Mouse (Mus musculus) heart, postnatal 0 days (tissue): ENCODE measurements around the gene Plau. TPM values are rescaled to one million over a fixed set of nuclear protein-coding genes. Genes with fewer than 3 reads are reported as not detected.

Experiments
- ATAC-seq: fragments of 200-750 bp; cut with Nextera tagmentation; 2 replicates; pipeline ENCODE4 v1.8.0; 2017; ENCODE audit warnings: low read depth, moderate number of reproducible peaks, moderate library complexity; ENCODE audit not compliant: insufficient read depth
- DNase-seq: peaks from one replicate; pipeline ENCODE4 v3.0.0-alpha.2; 2016; ENCODE audit warnings: low spot score
- H3K27ac ChIP-seq: fragments of 300-500 bp; sonication (generic); 2 replicates; pipeline ENCODE4 v1.5.1; 2014; ENCODE audit warnings: low read depth, mild to moderate bottlenecking
- H3K27me3 ChIP-seq: fragments of 300-500 bp; sonication (generic); 2 replicates; pipeline ENCODE4 v1.6.1; 2014; ENCODE audit warnings: low read length, mixed read lengths; ENCODE audit not compliant: control insufficient read depth, insufficient read depth
- H3K36me3 ChIP-seq: fragments of 300-500 bp; sonication (generic); replicated peaks from 2 replicates; pipeline ENCODE4 v1.6.1; 2014; ENCODE audit warnings: low read length, mixed read lengths; ENCODE audit not compliant: control insufficient read depth, insufficient read depth
- H3K4me1 ChIP-seq: fragments of 300-500 bp; sonication (generic); 2 replicates; pipeline ENCODE4 v1.6.1; 2014; ENCODE audit warnings: antibody characterized with exemption; ENCODE audit not compliant: control insufficient read depth, insufficient read depth
- H3K4me2 ChIP-seq: fragments of 300-500 bp; sonication (generic); 2 replicates; pipeline ENCODE4 v1.6.1; 2014; ENCODE audit warnings: low read depth, mild to moderate bottlenecking, low read length, moderate library complexity
- H3K4me3 ChIP-seq: fragments of 300-500 bp; sonication (generic); 2 replicates; pipeline ENCODE4 v1.5.1; 2014; ENCODE audit warnings: low read depth, low read length
- H3K9ac ChIP-seq: fragments of 300-500 bp; sonication (generic); replicated peaks from 2 replicates; pipeline ENCODE4 v1.6.1; 2014; ENCODE audit warnings: low read depth, low read length, mixed read lengths
- H3K9me3 ChIP-seq: fragments of 300-500 bp; sonication (generic); replicated peaks from 2 replicates; pipeline ENCODE4 v1.6.1; 2016; ENCODE audit warnings: low read length; ENCODE audit not compliant: control insufficient read depth
- CTCF ChIP-seq: IDR thresholded peaks from 2 replicates; pipeline ENCODE4 v1.5.1; 2016; ENCODE audit warnings: antibody characterized with exemption, control low read depth, low read depth
- EP300 ChIP-seq: IDR thresholded peaks from 2 replicates; pipeline ENCODE4 v1.6.1; 2016; ENCODE audit warnings: antibody characterized with exemption, low read depth
- WGBS: fragments of 180-500 bp; shearing (Covaris S2); extraction: QIAGEN DNeasy Blood & Tissue Kit; methylation state at CpG from one replicate; pipeline ENCODE4 v1.1.7; 2014; 5-methylcytosine and 5-hydroxymethylcytosine counted together
- polyA plus RNA-seq: library from polyadenylated mRNA; unstranded; fragments of >200 nt; fragmentation: Nextera tagmentation; extraction: Ambion mirVana; gene quantifications from 2 replicates; pipeline ENCODE4 v1.2.1, GENCODE M21; 2015
- total RNA-seq: library from RNA; depleted of rRNA; stranded (reverse); fragments of >200 nt; gene quantifications from 2 replicates; pipeline ENCODE4 v1.2.3, GENCODE M21; 2014; ENCODE audit warnings: low replicate concordance

Plau gene
- total and polyA plus RNA-seq, 2 experiments from 2014 or later, result 0.89 to 4.2 TPM

DNA sequence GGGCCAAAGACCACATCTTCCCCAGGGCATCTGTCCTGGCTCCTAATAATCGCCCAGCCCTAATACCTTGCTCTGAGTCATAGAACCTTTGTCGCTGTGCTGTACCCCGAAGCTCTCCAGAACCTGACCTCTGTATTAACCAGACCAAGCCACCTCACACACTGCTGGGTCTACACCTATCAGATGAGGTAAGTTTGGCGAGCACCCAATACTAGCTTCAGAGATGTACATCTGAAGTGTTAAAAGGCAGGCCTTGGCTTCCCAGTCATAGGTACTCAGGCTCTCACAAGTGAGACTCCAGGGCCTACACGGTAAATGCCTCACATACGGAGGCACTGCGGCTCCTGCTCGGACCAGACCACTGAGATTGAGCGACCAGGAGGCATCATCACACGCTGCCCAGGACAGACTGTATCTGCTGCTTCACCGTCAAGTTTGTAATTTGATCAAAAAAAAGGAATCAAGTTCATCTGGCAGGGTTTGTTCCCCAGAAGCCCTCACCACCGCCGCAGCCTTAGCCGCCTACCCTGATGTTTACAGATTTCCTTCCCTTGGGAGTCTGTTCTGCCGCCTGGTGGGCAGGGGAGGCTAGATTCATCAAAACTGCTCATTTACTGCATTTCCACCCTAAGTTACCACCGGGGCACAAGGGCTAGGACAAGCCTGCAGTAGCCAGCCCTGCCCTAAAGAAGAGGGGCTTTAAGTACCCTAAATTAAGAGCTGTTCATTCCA lies 44.8 kb upstream of the Plau start:
- peaks cover 34% of the 10 kb centered on the region for H3K36me3 ChIP-seq
- no peak overlapping the region; the same call in 1 of the 2 replicates for H3K9ac ChIP-seq
- no peaks in the 10 kb centered on the region for H3K9me3 ChIP-seq
- no peak overlapping the region for H3K4me3 ChIP-seq
- ATAC-seq (no peak), DNase-seq (no peak)
- WGBS, result 81% methylated on average over 16 of the region's 16 CpGs
- TF ChIP-seq CTCF (no peak), EP300 (no peak)
- H3K27ac ChIP-seq, result no peak overlapping the region
- H3K4me1 ChIP-seq, result peaks cover 22% of the 10 kb centered on the region
- H3K27me3 ChIP-seq, result no peaks in the 10 kb centered on the region
- 0 out of 2 replicates have a peak overlapping the region, but pooled peaks have one; percentile 96 for H3K4me2 ChIP-seq

DNA sequence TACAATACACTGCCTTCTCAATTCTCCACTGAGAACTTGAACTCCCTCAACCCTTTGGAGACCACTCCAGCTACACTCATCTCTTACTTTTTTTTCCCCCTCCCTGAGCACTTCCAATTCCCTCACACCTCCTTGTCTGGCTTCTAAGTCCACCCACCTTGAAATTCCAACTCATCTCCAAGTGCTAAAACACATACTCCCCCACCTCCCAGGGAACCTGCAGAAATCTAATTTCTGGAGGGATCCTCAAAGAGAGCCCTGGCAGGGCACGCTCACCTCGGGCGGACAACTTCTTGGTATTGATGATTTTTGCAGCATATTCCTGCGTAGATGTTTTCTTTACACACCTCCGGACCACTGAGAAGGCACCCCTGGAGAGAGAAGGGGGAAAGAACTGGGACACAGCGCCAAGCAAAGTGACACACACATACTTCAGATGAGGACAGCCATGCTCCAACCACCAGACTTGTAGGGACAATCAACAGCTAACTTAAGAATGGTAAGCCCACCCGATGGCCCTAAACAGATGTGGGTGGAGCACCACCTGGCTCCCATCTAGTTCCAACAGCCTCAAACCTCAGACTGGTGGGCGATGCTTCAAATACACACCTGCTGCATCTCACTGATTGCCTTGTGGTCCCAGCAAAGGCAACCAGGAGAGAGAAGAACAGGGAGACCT lies 44.1 kb upstream of the Plau start:
- peaks cover 15% of the 10 kb centered on the region for H3K4me1 ChIP-seq

DNA sequence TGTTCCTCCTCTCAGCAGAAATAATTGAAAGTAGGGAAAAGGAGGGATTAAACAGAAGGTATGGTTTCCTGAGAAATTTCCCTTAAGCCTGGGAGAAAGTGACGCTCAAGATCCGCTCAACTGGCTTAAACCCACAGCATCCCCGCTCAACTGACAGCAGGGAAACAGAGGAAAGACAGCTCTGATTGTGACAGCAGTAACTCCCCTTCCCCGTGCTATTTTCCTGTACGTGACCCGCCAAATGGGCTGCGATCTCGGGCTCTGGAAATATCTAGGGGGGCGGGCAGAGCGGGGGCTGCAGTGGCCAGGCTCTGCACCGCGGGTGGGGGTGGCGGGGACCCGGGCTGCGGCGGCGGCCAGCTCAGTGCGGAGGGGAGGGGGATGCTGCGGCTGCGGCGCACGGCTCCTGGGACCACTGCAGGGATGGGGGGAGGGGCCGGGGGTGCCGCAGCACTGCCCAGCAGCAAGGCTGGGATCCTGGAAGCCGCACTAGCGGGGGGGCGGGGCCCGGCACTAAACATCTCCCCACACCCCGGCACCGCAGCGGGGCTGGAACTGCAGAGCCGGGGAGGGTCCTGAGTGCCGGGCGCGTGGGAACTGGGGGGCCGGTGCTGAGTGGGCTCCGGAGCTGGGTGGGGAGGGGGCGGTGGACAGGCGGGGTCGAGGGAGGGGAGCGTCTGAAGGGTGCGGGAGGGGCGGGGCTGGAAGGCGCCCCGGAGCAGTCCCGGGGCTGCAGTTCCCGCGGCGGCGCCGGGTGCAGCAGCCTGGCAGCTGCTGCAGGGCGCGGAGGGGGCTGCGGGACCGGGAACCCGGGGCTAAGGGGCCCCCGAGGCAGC lies 43.3 kb upstream of the Plau start:
- DNase-seq, result peak; percentile 23

More for the DNA sequence above, 44.1 kb upstream of the Plau start:
- H3K27me3 ChIP-seq, result no peaks in the 10 kb centered on the region
- peaks cover 34% of the 10 kb centered on the region for H3K36me3 ChIP-seq
- DNase-seq, result no peak
- no peak for ATAC-seq
- peak overlapping the region; percentile 86 for H3K9ac ChIP-seq
- H3K4me2 ChIP-seq, result peak overlapping the region; percentile 96
- H3K9me3 ChIP-seq, result no peaks in the 10 kb centered on the region
- H3K27ac ChIP-seq, result no peak overlapping the region
- TF ChIP-seq CTCF (no peak), EP300 (no peak)
- WGBS, result 56% methylated on average over 8 of the region's 8 CpGs
- H3K4me3 ChIP-seq, result peak overlapping the region; percentile 85

DNA sequence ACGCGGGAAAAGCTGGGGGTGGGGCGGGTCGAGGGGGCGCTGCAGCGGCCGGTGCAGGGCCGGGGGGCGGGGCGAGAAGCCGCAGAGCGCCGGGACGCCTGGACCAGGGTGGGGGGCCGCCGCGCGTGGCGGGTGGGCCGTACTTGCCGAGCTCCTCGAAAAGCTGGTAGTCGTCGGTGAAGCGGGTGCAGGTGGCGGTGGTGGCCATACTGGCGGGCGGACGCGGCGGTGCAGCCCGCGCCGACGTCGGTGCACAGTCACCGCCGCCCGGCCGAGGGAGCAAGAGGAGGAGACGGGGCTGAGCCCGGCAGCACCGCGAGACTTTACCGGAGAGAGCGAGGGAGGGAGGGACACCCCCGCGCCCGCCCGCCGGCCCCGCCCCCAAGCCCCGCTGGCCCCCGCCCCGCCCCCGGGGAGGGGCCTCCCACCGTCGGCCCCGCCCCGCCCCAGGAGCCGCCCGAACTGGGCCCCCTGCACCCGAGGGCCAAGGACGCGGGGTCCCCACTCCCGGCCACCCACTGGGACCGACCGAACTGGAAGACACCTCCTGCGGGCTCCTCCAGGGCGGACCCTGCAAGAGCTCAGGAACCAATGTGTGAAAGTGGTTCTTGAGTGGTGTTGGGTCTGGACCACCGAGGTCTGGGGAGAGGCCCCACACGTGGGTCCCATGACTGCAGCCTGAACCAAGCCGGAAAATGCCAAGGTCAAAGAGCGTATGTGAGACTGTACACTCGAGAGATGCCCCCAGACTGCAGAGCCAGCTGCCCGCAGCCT lies 42.5 kb upstream of the Plau start, which contains the start of gene Camk2g:
Gene Camk2g, minus strand, starts transcription at position 331 of the 774 bp plus-strand sequence.
- peak; percentile 90 for ATAC-seq
- peak; percentile 89 for DNase-seq
- peak within 1 kb of the TSS; percentile 86 for H3K9ac ChIP-seq
- no peaks in the 10 kb centered on the region for H3K27me3 ChIP-seq
- WGBS, result under 1% methylated on average over 41 of the region's 76 CpGs
- H3K27ac ChIP-seq, result peak within 1 kb of the TSS; percentile 94
- no peaks in the 10 kb centered on the region for H3K9me3 ChIP-seq
- H3K4me3 ChIP-seq, result peak within 1 kb of the TSS; percentile 85
- H3K4me2 ChIP-seq, result peak within 1 kb of the TSS; percentile 96
- peaks cover 7% of the 10 kb centered on the region; the same call in 1 of the 2 replicates for H3K4me1 ChIP-seq
- H3K36me3 ChIP-seq, result peaks cover 25% of the 10 kb centered on the region
- no peak for TF ChIP-seq EP300
- no peak for TF ChIP-seq CTCF

More for the DNA sequence above, 43.3 kb upstream of the Plau start:
- WGBS, result 3% methylated on average over 30 of the region's 57 CpGs
- peak; percentile 22 for ATAC-seq
- Histone ChIP-seq H3K27ac (peak overlapping the region; percentile 94), H3K9ac (peak overlapping the region; percentile 86), H3K36me3 (peaks cover 33% of the 10 kb centered on the region), H3K4me2 (peak overlapping the region; percentile 96), H3K4me1 (peaks cover 7% of the 10 kb centered on the region), H3K9me3 (no peaks in the 10 kb centered on the region), H3K4me3 (peak overlapping the region; percentile 85), H3K27me3 (no peaks in the 10 kb centered on the region)
- no peak for TF ChIP-seq EP300
- no peak for TF ChIP-seq CTCF
